Mouse (Mus musculus): ENCODE measurements at regions not wholly inside any gene's neighbourhood (a gene's known extent, or its start where the extent isn't known, plus 50 kb on each side); places are given as distances from the start of the nearest gene placed in this dataset.

DNA sequence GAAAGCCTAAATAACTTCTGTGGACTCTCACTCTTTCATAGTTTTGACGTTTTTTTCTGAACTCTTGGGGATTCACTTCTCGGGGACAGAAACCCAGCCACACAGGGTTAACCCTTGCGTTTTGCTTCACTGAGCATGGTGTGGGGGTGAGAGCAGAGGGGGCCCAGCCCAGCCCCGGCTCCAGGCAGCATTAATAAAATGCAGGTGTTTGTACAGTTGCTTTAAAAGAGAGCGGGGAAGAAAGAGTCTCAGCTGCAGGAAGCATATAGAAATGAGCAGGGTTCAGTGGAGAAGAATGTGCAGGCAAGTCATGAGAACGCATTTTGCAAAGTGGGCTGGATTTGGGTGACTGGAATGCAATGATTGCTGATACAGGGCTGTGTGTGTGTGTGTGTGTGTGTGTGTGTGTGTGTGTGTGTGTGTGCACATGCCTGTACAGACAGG, 91.8 kb downstream of the Zfp36l1 start:
- no peak for TF ChIP-seq CTCF (IDR thresholded peaks at IDR 0.05; ENCODE audit: low read depth, low read length)
- TF ChIP-seq POLR2A (IDR thresholded peaks at IDR 0.05; ENCODE audit: extremely low read depth, insufficient read depth, low read length), result no peak
